Mouse (Mus musculus): ENCODE measurements around the gene Rps6kb2. TPM values are rescaled to one million over a fixed set of nuclear protein-coding genes. Genes with fewer than 3 reads are reported as not detected.

Rps6kb2 gene
- polyA plus RNA-seq, 1 experiment from 2014 or later, result 52.6 TPM

- Histone ChIP-seq H3K9me3 (ENCODE audit: control insufficient read depth, low read length) (no peaks in the 10 kb centered on the region), H3K4me3 (ENCODE audit: low read depth, low read length) (no peak overlapping the region), H3K27me3 (ENCODE audit: control insufficient read depth, insufficient read depth, low read length) (no peaks in the 10 kb centered on the region), H3K9ac (ENCODE audit: low read length) (no peak overlapping the region), H3K36me3 (ENCODE audit: control insufficient read depth, insufficient read depth, low read length) (peaks cover 21% of the 10 kb centered on the region), H3K27ac (ENCODE audit: low read depth, low read length) (no peak overlapping the region), H3K4me2 (ENCODE audit: low read depth) (no peak overlapping the region), H3K4me1 (ENCODE audit: control insufficient read depth, insufficient read depth, low read length) (no peaks in the 10 kb centered on the region)
- ATAC-seq (ENCODE audit: insufficient read depth, low FRiP score, low TSS enrichment) (no peak), DNase-seq (ENCODE audit: low spot score) (no peak)
- 64% methylated on average over 5 of the region's 5 CpGs for WGBS
These were observed 49.3 kb downstream of the Rps6kb2 start for GRCm38 (mm10) chr19:4113806-4114230.

- Histone ChIP-seq H3K9me3 (ENCODE audit: control insufficient read depth, low read length) (no peaks in the 10 kb centered on the region), H3K4me3 (ENCODE audit: low read depth, low read length) (no peak overlapping the region), H3K4me1 (ENCODE audit: control insufficient read depth, insufficient read depth, low read length) (no peaks in the 10 kb centered on the region), H3K9ac (ENCODE audit: low read length) (no peak overlapping the region), H3K4me2 (ENCODE audit: low read depth) (no peak overlapping the region), H3K36me3 (ENCODE audit: control insufficient read depth, insufficient read depth, low read length) (peaks cover 21% of the 10 kb centered on the region), H3K27ac (ENCODE audit: low read depth, low read length) (no peak overlapping the region), H3K27me3 (ENCODE audit: control insufficient read depth, insufficient read depth, low read length) (no peaks in the 10 kb centered on the region)
- no peak for ATAC-seq (ENCODE audit: insufficient read depth, low FRiP score, low TSS enrichment)
- 88% methylated on average over 13 of the region's 13 CpGs for WGBS
- no peak for DNase-seq (ENCODE audit: low spot score)
These were observed 49.9 kb downstream of the Rps6kb2 start for GRCm38 (mm10) chr19:4113186-4113805.

- Histone ChIP-seq H3K4me2 (ENCODE audit: low read depth) (no peak overlapping the region), H3K4me3 (ENCODE audit: low read depth, low read length) (no peak overlapping the region), H3K27ac (ENCODE audit: low read depth, low read length) (no peak overlapping the region), H3K4me1 (ENCODE audit: control insufficient read depth, insufficient read depth, low read length) (no peaks in the 10 kb centered on the region), H3K9ac (ENCODE audit: low read length) (no peak overlapping the region), H3K27me3 (ENCODE audit: control insufficient read depth, insufficient read depth, low read length) (no peaks in the 10 kb centered on the region), H3K36me3 (ENCODE audit: control insufficient read depth, insufficient read depth, low read length) (peaks cover 21% of the 10 kb centered on the region), H3K9me3 (ENCODE audit: control insufficient read depth, low read length) (no peaks in the 10 kb centered on the region)
- WGBS, result 97% methylated on average over 26 of the region's 26 CpGs
- ATAC-seq (ENCODE audit: insufficient read depth, low FRiP score, low TSS enrichment) (no peak), DNase-seq (ENCODE audit: low spot score) (no peak)
These were observed 50.8 kb downstream of the Rps6kb2 start for GRCm38 (mm10) chr19:4112063-4112960.

GRCm38 (mm10) chr19:4108535-4108934 is 54.6 kb downstream of the Rps6kb2 start:
- H3K9ac ChIP-seq (ENCODE audit: low read length), result no peak overlapping the region
- no peaks in the 10 kb centered on the region for H3K4me1 ChIP-seq (ENCODE audit: control insufficient read depth, insufficient read depth, low read length)
- H3K27me3 ChIP-seq (ENCODE audit: control insufficient read depth, insufficient read depth, low read length), result no peaks in the 10 kb centered on the region
- H3K27ac ChIP-seq (ENCODE audit: low read depth, low read length), result no peak overlapping the region
- H3K9me3 ChIP-seq (ENCODE audit: control insufficient read depth, low read length), result no peaks in the 10 kb centered on the region
- DNase-seq (ENCODE audit: low spot score) (no peak), ATAC-seq (ENCODE audit: insufficient read depth, low FRiP score, low TSS enrichment) (no peak)
- no peak overlapping the region for H3K4me2 ChIP-seq (ENCODE audit: low read depth)
- H3K4me3 ChIP-seq (ENCODE audit: low read depth, low read length), result no peak overlapping the region
- H3K36me3 ChIP-seq (ENCODE audit: control insufficient read depth, insufficient read depth, low read length), result peaks cover 7% of the 10 kb centered on the region; the same call in 1 of the 2 replicates
- 79% methylated on average over 9 of the region's 9 CpGs for WGBS

GRCm38 (mm10) chr19:4106654-4107053 is 56.5 kb downstream of the Rps6kb2 start:
- H3K4me1 ChIP-seq (ENCODE audit: control insufficient read depth, insufficient read depth, low read length), result no peaks in the 10 kb centered on the region
- no peak overlapping the region for H3K9ac ChIP-seq (ENCODE audit: low read length)
- ATAC-seq (ENCODE audit: insufficient read depth, low FRiP score, low TSS enrichment), result no peak
- no peaks in the 10 kb centered on the region for H3K36me3 ChIP-seq (ENCODE audit: control insufficient read depth, insufficient read depth, low read length)
- DNase-seq (ENCODE audit: low spot score), result no peak
- no peaks in the 10 kb centered on the region for H3K9me3 ChIP-seq (ENCODE audit: control insufficient read depth, low read length)
- H3K4me2 ChIP-seq (ENCODE audit: low read depth), result no peak overlapping the region
- H3K27me3 ChIP-seq (ENCODE audit: control insufficient read depth, insufficient read depth, low read length), result peaks cover 8% of the 10 kb centered on the region
- H3K4me3 ChIP-seq (ENCODE audit: low read depth, low read length), result no peak overlapping the region
- no peak overlapping the region for H3K27ac ChIP-seq (ENCODE audit: low read depth, low read length)
- WGBS, result 89% methylated on average over 14 of the region's 14 CpGs

- peaks cover 6% of the 10 kb centered on the region for H3K4me1 ChIP-seq (ENCODE audit: control insufficient read depth, insufficient read depth, low read length)
- no peak overlapping the region for H3K4me2 ChIP-seq (ENCODE audit: low read depth)
- no peaks in the 10 kb centered on the region for H3K36me3 ChIP-seq (ENCODE audit: control insufficient read depth, insufficient read depth, low read length)
- no peak overlapping the region for H3K9ac ChIP-seq (ENCODE audit: low read length)
- H3K27ac ChIP-seq (ENCODE audit: low read depth, low read length), result no peak overlapping the region
- ATAC-seq (ENCODE audit: insufficient read depth, low FRiP score, low TSS enrichment) (no peak), DNase-seq (ENCODE audit: low spot score) (no peak)
- H3K9me3 ChIP-seq (ENCODE audit: control insufficient read depth, low read length), result no peaks in the 10 kb centered on the region
- no peak overlapping the region for H3K4me3 ChIP-seq (ENCODE audit: low read depth, low read length)
- H3K27me3 ChIP-seq (ENCODE audit: control insufficient read depth, insufficient read depth, low read length), result peaks cover 25% of the 10 kb centered on the region
- WGBS, result 88% methylated on average over 16 of the region's 16 CpGs
These were observed 58.4 kb downstream of the Rps6kb2 start for GRCm38 (mm10) chr19:4104675-4105194.

Other genes starting within 250 kb of the Rps6kb2 start
- gene Aldh3b1, start 233.5 kb downstream of the Rps6kb2 start, polyA plus RNA-seq (2014; fragmentation: Nextera tagmentation; extraction: Ambion mirVana), result 0.65 and 0.73 TPM in 2 replicates
- 5.3 and 7.1 TPM in 2 replicates for gene Unc93b1, start 228.2 kb downstream of the Rps6kb2 start, polyA plus RNA-seq (2014; fragmentation: Nextera tagmentation; extraction: Ambion mirVana)
- not detected in 2 replicates for gene Aldh3b3, start 204.7 kb downstream of the Rps6kb2 start, polyA plus RNA-seq (2014; fragmentation: Nextera tagmentation; extraction: Ambion mirVana)
- gene Aldh3b2, start 191.0 kb downstream of the Rps6kb2 start, polyA plus RNA-seq (2014; fragmentation: Nextera tagmentation; extraction: Ambion mirVana), result 0.86 and 1.1 TPM in 2 replicates
- 2.4 and 3.2 TPM in 2 replicates for gene Acy3, start 176.8 kb downstream of the Rps6kb2 start, polyA plus RNA-seq (2014; fragmentation: Nextera tagmentation; extraction: Ambion mirVana)
- 0.22 TPM in 1 of 2 replicates, not detected in the other for gene Tbx10, start 170.6 kb downstream of the Rps6kb2 start, polyA plus RNA-seq (2014; fragmentation: Nextera tagmentation; extraction: Ambion mirVana)
- 20.6 and 20.8 TPM in 2 replicates for gene Nudt8, start 162.8 kb downstream of the Rps6kb2 start, polyA plus RNA-seq (2014; fragmentation: Nextera tagmentation; extraction: Ambion mirVana)
- 1.8 and 1.9 TPM in 2 replicates for gene Gm49405, start 162.7 kb downstream of the Rps6kb2 start, polyA plus RNA-seq (2014; fragmentation: Nextera tagmentation; extraction: Ambion mirVana)
- 2.7 and 2.8 TPM in 2 replicates for gene Doc2g, start 160.0 kb downstream of the Rps6kb2 start, polyA plus RNA-seq (2014; fragmentation: Nextera tagmentation; extraction: Ambion mirVana)
- 207 and 208 TPM in 2 replicates for gene Ndufv1, start 150.5 kb downstream of the Rps6kb2 start, polyA plus RNA-seq (2014; fragmentation: Nextera tagmentation; extraction: Ambion mirVana)
- 361 TPM in 2 replicates for gene Gstp1, start 125.4 kb downstream of the Rps6kb2 start, polyA plus RNA-seq (2014; fragmentation: Nextera tagmentation; extraction: Ambion mirVana)
- 0.68 and 1.2 TPM in 2 replicates for gene Gstp2, start 117.3 kb downstream of the Rps6kb2 start, polyA plus RNA-seq (2014; fragmentation: Nextera tagmentation; extraction: Ambion mirVana)
- gene Gstp3, start 103.8 kb downstream of the Rps6kb2 start, polyA plus RNA-seq (2014; fragmentation: Nextera tagmentation; extraction: Ambion mirVana), result not detected in 2 replicates
- gene Cabp2, start 81.8 kb downstream of the Rps6kb2 start, polyA plus RNA-seq (2014; fragmentation: Nextera tagmentation; extraction: Ambion mirVana), result not detected in 2 replicates
- 81.3 and 86.7 TPM in 2 replicates for gene Cdk2ap2, start 66.2 kb downstream of the Rps6kb2 start, polyA plus RNA-seq (2014; fragmentation: Nextera tagmentation; extraction: Ambion mirVana)
- gene Pitpnm1, start 63.4 kb downstream of the Rps6kb2 start, polyA plus RNA-seq (2014; fragmentation: Nextera tagmentation; extraction: Ambion mirVana), result 9.9 and 13.1 TPM in 2 replicates
- gene Aip, start 37.5 kb downstream of the Rps6kb2 start, polyA plus RNA-seq (2014; fragmentation: Nextera tagmentation; extraction: Ambion mirVana), result 68.4 and 77.6 TPM in 2 replicates
- gene Gpr152, start 23.6 kb downstream of the Rps6kb2 start, polyA plus RNA-seq (2014; fragmentation: Nextera tagmentation; extraction: Ambion mirVana), result not detected in 2 replicates
- 0.11 TPM in 1 of 2 replicates, not detected in the other for gene Cabp4, start 19.3 kb downstream of the Rps6kb2 start, polyA plus RNA-seq (2014; fragmentation: Nextera tagmentation; extraction: Ambion mirVana)
- 128 TPM in 2 replicates for gene Coro1b, start 14.7 kb downstream of the Rps6kb2 start, polyA plus RNA-seq (2014; fragmentation: Nextera tagmentation; extraction: Ambion mirVana)
- gene Ptprcap, start 9.8 kb downstream of the Rps6kb2 start, polyA plus RNA-seq (2014; fragmentation: Nextera tagmentation; extraction: Ambion mirVana), result 0.92 and 1.8 TPM in 2 replicates
- 2.9 and 3.8 TPM in 2 replicates for gene Carns1, start 12.1 kb upstream of the Rps6kb2 start, polyA plus RNA-seq (2014; fragmentation: Nextera tagmentation; extraction: Ambion mirVana)
- 0.68 and 1.1 TPM in 2 replicates for gene Tbc1d10c, start 27.9 kb upstream of the Rps6kb2 start, polyA plus RNA-seq (2014; fragmentation: Nextera tagmentation; extraction: Ambion mirVana)
- gene Ppp1ca, start 28.7 kb upstream of the Rps6kb2 start, polyA plus RNA-seq (2014; fragmentation: Nextera tagmentation; extraction: Ambion mirVana), result 928 and 939 TPM in 2 replicates
- 39.1 and 45.8 TPM in 2 replicates for gene Rad9a, start 38.3 kb upstream of the Rps6kb2 start, polyA plus RNA-seq (2014; fragmentation: Nextera tagmentation; extraction: Ambion mirVana)
- gene Clcf1, start 50.9 kb upstream of the Rps6kb2 start, polyA plus RNA-seq (2014; fragmentation: Nextera tagmentation; extraction: Ambion mirVana), result 0.81 and 1.7 TPM in 2 replicates
- not detected in 2 replicates for gene AC109138.7, start 51.0 kb upstream of the Rps6kb2 start, polyA plus RNA-seq (2014; fragmentation: Nextera tagmentation; extraction: Ambion mirVana)
- gene Pold4, start 68.5 kb upstream of the Rps6kb2 start, polyA plus RNA-seq (2014; fragmentation: Nextera tagmentation; extraction: Ambion mirVana), result 14.7 and 15.2 TPM in 2 replicates
- 2.3 and 3.6 TPM in 2 replicates for gene Ssh3, start 105.8 kb upstream of the Rps6kb2 start, polyA plus RNA-seq (2014; fragmentation: Nextera tagmentation; extraction: Ambion mirVana)
- gene Ankrd13d, start 119.8 kb upstream of the Rps6kb2 start, polyA plus RNA-seq (2014; fragmentation: Nextera tagmentation; extraction: Ambion mirVana), result 11.6 and 14.1 TPM in 2 replicates
- gene Grk2, start 142.9 kb upstream of the Rps6kb2 start, polyA plus RNA-seq (2014; fragmentation: Nextera tagmentation; extraction: Ambion mirVana), result 16.6 and 19.0 TPM in 2 replicates
- gene Kdm2a, start 234.9 kb upstream of the Rps6kb2 start, polyA plus RNA-seq (2014; fragmentation: Nextera tagmentation; extraction: Ambion mirVana), result 44.1 and 47.2 TPM in 2 replicates

Data from neural tube, embryonic 11.5 days (tissue).